Mouse (Mus musculus) neural tube, embryonic 11.5 days (tissue): ENCODE data around the gene Pde8b. TPM values are rescaled to one million over a fixed set of nuclear protein-coding genes. Genes with fewer than 3 reads are reported as not detected.

Source experiments
- ATAC-seq: fragments of 200-750 bp; cut with Nextera tagmentation; 2 replicates; pipeline ENCODE4 v1.8.0; 2017; ENCODE audit warnings: moderate number of reproducible peaks, mild to moderate bottlenecking, moderate TSS enrichment, moderate library complexity; ENCODE audit not compliant: insufficient read depth, low FRiP score, low TSS enrichment
- DNase-seq: peaks from one replicate; pipeline ENCODE4 v3.0.0-alpha.2; 2015; ENCODE audit warnings: low spot score
- H3K27ac ChIP-seq: fragments of 300-500 bp; sonication (generic); 2 replicates; pipeline ENCODE4 v1.5.1; 2014; ENCODE audit warnings: low read depth, mild to moderate bottlenecking, low read length
- H3K27me3 ChIP-seq: fragments of 300-500 bp; sonication (generic); 2 replicates; pipeline ENCODE4 v1.6.1; 2014; ENCODE audit warnings: mild to moderate bottlenecking, low read length, mixed read lengths; ENCODE audit not compliant: control insufficient read depth, insufficient read depth
- H3K36me3 ChIP-seq: fragments of 300-500 bp; sonication (generic); 2 replicates; pipeline ENCODE4 v1.6.1; 2014; ENCODE audit warnings: mild to moderate bottlenecking, low read length, moderate library complexity, mixed read lengths; ENCODE audit not compliant: control insufficient read depth, insufficient read depth
- H3K4me1 ChIP-seq: fragments of 300-500 bp; sonication (generic); 2 replicates; pipeline ENCODE4 v1.6.1; 2014; ENCODE audit warnings: low read length, mixed read lengths; ENCODE audit not compliant: control insufficient read depth, insufficient read depth
- H3K4me2 ChIP-seq: fragments of 300-500 bp; sonication (generic); 2 replicates; pipeline ENCODE4 v1.6.1; 2014; ENCODE audit warnings: low read depth, mild to moderate bottlenecking, moderate library complexity
- H3K4me3 ChIP-seq: fragments of 300-500 bp; sonication (generic); 2 replicates; pipeline ENCODE4 v1.5.1; 2014; ENCODE audit warnings: low read depth, low read length
- H3K9ac ChIP-seq: fragments of 300-500 bp; sonication (generic); 2 replicates; pipeline ENCODE4 v1.6.1; 2014; ENCODE audit warnings: mild to moderate bottlenecking, low read length
- H3K9me3 ChIP-seq: fragments of 300-500 bp; sonication (generic); 2 replicates; pipeline ENCODE4 v1.6.1; 2016; ENCODE audit warnings: low read length; ENCODE audit not compliant: control insufficient read depth
- WGBS: fragments of 180-500 bp; shearing (Covaris S2); extraction: QIAGEN DNeasy Blood & Tissue Kit; methylation state at CpG from one replicate; pipeline ENCODE4 v1.1.7; 2014; 5-methylcytosine and 5-hydroxymethylcytosine counted together
- polyA plus RNA-seq: library from polyadenylated mRNA; unstranded; fragments of >200 nt; fragmentation: Nextera tagmentation; extraction: Ambion mirVana; gene quantifications from 2 replicates; pipeline ENCODE4 v1.2.1, GENCODE M21; 2014

Pde8b gene
- polyA plus RNA-seq, 1 experiment from 2014 or later = 4.1 TPM

- Histone ChIP-seq H3K4me3 (no peak overlapping the region), H3K4me2 (no peak overlapping the region), H3K27me3 (no peaks in the 10 kb centered on the region), H3K9me3 (no peaks in the 10 kb centered on the region), H3K36me3 (no peaks in the 10 kb centered on the region), H3K9ac (no peak overlapping the region), H3K4me1 (no peaks in the 10 kb centered on the region), H3K27ac (no peak overlapping the region)
- ATAC-seq = no peak
- DNase-seq = no peak
- 75% methylated on average over 9 of the region's 9 CpGs for WGBS
Measured at GRCm38 (mm10) chr13:95260886-95261789, 11.0 kb upstream of the Pde8b start.

- H3K27me3 ChIP-seq = no peaks in the 10 kb centered on the region
- H3K36me3 ChIP-seq = no peaks in the 10 kb centered on the region
- no peaks in the 10 kb centered on the region for H3K9me3 ChIP-seq
- H3K4me1 ChIP-seq = no peaks in the 10 kb centered on the region
- no peak overlapping the region for H3K4me2 ChIP-seq
- no peak overlapping the region for H3K9ac ChIP-seq
- no peak for DNase-seq
- ATAC-seq = no peak
- WGBS = 73% methylated on average over 1 of the region's 1 CpGs
- H3K27ac ChIP-seq = no peak overlapping the region
- no peak overlapping the region for H3K4me3 ChIP-seq
Measured at GRCm38 (mm10) chr13:95260391-95260790, 10.3 kb upstream of the Pde8b start.

GRCm38 (mm10) chr13:95257083-95257482 lies 6.9 kb upstream of the Pde8b start:
- H3K9ac ChIP-seq = no peak overlapping the region
- DNase-seq (no peak), ATAC-seq (no peak)
- 93% methylated on average over 6 of the region's 6 CpGs for WGBS
- H3K9me3 ChIP-seq = no peaks in the 10 kb centered on the region
- no peak overlapping the region for H3K27ac ChIP-seq
- no peaks in the 10 kb centered on the region for H3K4me1 ChIP-seq
- H3K36me3 ChIP-seq = no peaks in the 10 kb centered on the region
- no peaks in the 10 kb centered on the region for H3K27me3 ChIP-seq
- no peak overlapping the region for H3K4me2 ChIP-seq
- no peak overlapping the region for H3K4me3 ChIP-seq

GRCm38 (mm10) chr13:95255083-95255482 lies 4.9 kb upstream of the Pde8b start:
- Histone ChIP-seq H3K9me3 (no peaks in the 10 kb centered on the region), H3K4me3 (no peak overlapping the region), H3K4me1 (peaks cover 2% of the 10 kb centered on the region), H3K27ac (no peak overlapping the region), H3K4me2 (no peak overlapping the region), H3K36me3 (no peaks in the 10 kb centered on the region), H3K27me3 (no peaks in the 10 kb centered on the region), H3K9ac (no peak overlapping the region)
- 92% methylated on average over 3 of the region's 3 CpGs for WGBS
- DNase-seq = no peak
- ATAC-seq = no peak

- WGBS = 90% methylated on average over 2 of the region's 2 CpGs
- DNase-seq = no peak
- Histone ChIP-seq H3K9me3 (no peaks in the 10 kb centered on the region), H3K9ac (no peak overlapping the region), H3K4me3 (no peak overlapping the region), H3K4me1 (no peaks in the 10 kb centered on the region), H3K27me3 (no peaks in the 10 kb centered on the region), H3K4me2 (no peak overlapping the region), H3K27ac (no peak overlapping the region), H3K36me3 (no peaks in the 10 kb centered on the region)
- no peak for ATAC-seq
Measured at GRCm38 (mm10) chr13:95243026-95243425, 7.1 kb downstream of the Pde8b start.

GRCm38 (mm10) chr13:95237488-95237887 lies 12.6 kb downstream of the Pde8b start:
- H3K27me3 ChIP-seq = no peaks in the 10 kb centered on the region
- no peaks in the 10 kb centered on the region for H3K36me3 ChIP-seq
- H3K27ac ChIP-seq = no peak overlapping the region
- no peak for ATAC-seq
- no peaks in the 10 kb centered on the region for H3K4me1 ChIP-seq
- no peaks in the 10 kb centered on the region for H3K9me3 ChIP-seq
- no peak overlapping the region for H3K4me2 ChIP-seq
- H3K9ac ChIP-seq = no peak overlapping the region
- WGBS = 91% methylated on average over 2 of the region's 2 CpGs
- H3K4me3 ChIP-seq = no peak overlapping the region
- no peak for DNase-seq

GRCm38 (mm10) chr13:95235261-95235660 lies 14.9 kb downstream of the Pde8b start:
- H3K4me3 ChIP-seq = no peak overlapping the region
- DNase-seq (no peak), ATAC-seq (no peak)
- H3K9ac ChIP-seq = no peak overlapping the region
- H3K27ac ChIP-seq = no peak overlapping the region
- no peaks in the 10 kb centered on the region for H3K4me1 ChIP-seq
- no peaks in the 10 kb centered on the region for H3K36me3 ChIP-seq
- H3K9me3 ChIP-seq = no peaks in the 10 kb centered on the region
- no peak overlapping the region for H3K4me2 ChIP-seq
- H3K27me3 ChIP-seq = no peaks in the 10 kb centered on the region
- 88% methylated on average over 8 of the region's 8 CpGs for WGBS

- Histone ChIP-seq H3K4me1 (no peaks in the 10 kb centered on the region), H3K27me3 (no peaks in the 10 kb centered on the region), H3K9ac (no peak overlapping the region), H3K27ac (no peak overlapping the region), H3K4me3 (no peak overlapping the region), H3K4me2 (no peak overlapping the region), H3K36me3 (no peaks in the 10 kb centered on the region), H3K9me3 (no peaks in the 10 kb centered on the region)
- DNase-seq (no peak), ATAC-seq (no peak)
- 86% methylated on average over 8 of the region's 8 CpGs for WGBS
Measured at GRCm38 (mm10) chr13:95231366-95232138, 18.6 kb downstream of the Pde8b start.
